Comparison of ENCODE assay signal across 17 mouse cellular contexts in the genomic region with DNA sequence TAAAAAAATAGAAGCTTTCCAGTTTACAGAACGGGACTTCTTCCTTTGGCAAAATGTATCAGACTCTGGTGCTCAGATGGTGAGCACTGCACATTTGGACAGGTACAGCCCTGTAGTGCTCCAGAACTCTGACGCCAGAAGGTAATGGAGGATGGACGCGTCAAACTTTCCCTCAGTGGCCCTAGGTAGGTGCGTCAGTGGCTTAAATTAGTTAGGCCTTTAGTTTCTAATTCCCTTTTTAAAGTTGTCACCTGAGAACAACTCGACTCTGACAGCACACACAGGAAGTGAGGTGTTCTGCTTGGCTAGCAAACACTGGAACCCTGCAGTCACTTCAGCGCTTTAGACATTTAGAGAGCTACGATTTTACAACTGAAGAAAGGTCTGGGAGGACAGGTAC. TPM values are rescaled to one million over a fixed set of nuclear protein-coding genes. Genes with fewer than 3 reads are reported as not detected.
"Had no signal": no experiment of that assay in that cellular context is flagged by ENCODE, and none has a peak within 500 bp of the region (broad histone marks: within the 10 kb centered on the region; RNA-seq: fewer than 3 reads in every experiment).

No protein-coding gene starts in this region.

- ATAC-seq: intestine, embryonic 16.5 days had no signal

- DNase-seq: kidney, adult 18-20 months; kidney, adult 9 months; kidney, postnatal 14 days; kidney, postnatal 4 days; left cerebral cortex, postnatal 4 days; lung, adult 2 months; lung, postnatal 14 days; lung, postnatal 4 days; midbrain, embryonic 14.5 days; retina, postnatal 1 day; right cerebral cortex, postnatal 25 days; thymus, adult 2 months; thymus, postnatal 14 days; thymus, postnatal 4 days had no signal

RNA-seq across cellular contexts. Expression of gene Acta1, which starts 59.1 kb away (rescaled TPM):
- total RNA-seq: megakaryocyte progenitor cell, adult 5-6 weeks; megakaryocyte-erythroid progenitor cell, adult 5-6 weeks had no signal
